Mouse (Mus musculus) layer of hippocampus, adult 6 months (tissue): ENCODE data around the gene Tdo2. TPM values are rescaled to one million over a fixed set of nuclear protein-coding genes. Genes with fewer than 3 reads are reported as not detected.

ENCODE experiments used
- long read RNA-seq, 2 experiments: library from polyadenylated mRNA; unstranded; transcript quantifications; one replicate each; pipeline ENCODE4 v2.0.0; 2019 to 2020
- polyA plus RNA-seq: library from polyadenylated mRNA; unstranded; fragments of <200 nt; fragmentation: Nextera tagmentation; gene quantifications from 2 replicates; pipeline ENCODE4 v1.2.3, GENCODE M21; 2021

Gene Tdo2
- polyA plus RNA-seq, result 4.8 and 5.9 TPM in 2 replicates
- long read RNA-seq, experiment 1, transcript Tdo2-201 (12 exons, 3,431 nt), result major isoform, 8 of 12 reads
- long read RNA-seq, experiment 1, partial matches to known transcripts, result 1 of 12 reads
- long read RNA-seq, experiment 1, other reads (novel, unspliced or antisense), result 1 of 12 reads
- long read RNA-seq, experiment 2, transcript Tdo2-201 (12 exons, 3,431 nt), result major isoform, 18 of 19 reads
- long read RNA-seq, experiment 2, partial matches to known transcripts, result 0 of 19 reads
- long read RNA-seq, experiment 2, other reads (novel, unspliced or antisense), result 1 of 19 reads

GRCm38 (mm10) chr3:81976102-81976501 is at the start of gene Tdo2:
Tdo2 (minus strand) TSS chr3:81976202.

GRCm38 (mm10) chr3:81981990-81982389 is 6.0 kb upstream of the Tdo2 start, which contains the start of gene Asic5:
Asic5 (plus strand) TSS chr3:81982290.

GRCm38 (mm10) chr3:81932141-81933101 is 43.6 kb downstream of the Tdo2 start, which contains the start of gene Ctso:
Ctso (plus strand) TSS chr3:81932601.

Other genes starting within 250 kb of the Tdo2 start
- gene Ctso, start 43.6 kb downstream of the Tdo2 start, polyA plus RNA-seq, result 31.7 and 36.7 TPM in 2 replicates
- not detected in 2 replicates for gene Asic5, start 6.1 kb upstream of the Tdo2 start, polyA plus RNA-seq
- 24.2 and 25.3 TPM in 2 replicates for gene Gucy1b1, start 98.5 kb upstream of the Tdo2 start, polyA plus RNA-seq
- 14.7 and 20.2 TPM in 2 replicates for gene Gucy1a1, start 169.6 kb upstream of the Tdo2 start, polyA plus RNA-seq